Mouse (Mus musculus) MEL-GATA-1-ER (cell line): ENCODE data around the gene Igfbpl1.

ENCODE experiments used
- DNase-seq: peaks from one replicate; pipeline ENCODE4 v3.0.0-alpha.2; 2012; ENCODE audit warnings: low read depth; ENCODE audit errors: extremely low read depth

The Igfbpl1 gene

DNA sequence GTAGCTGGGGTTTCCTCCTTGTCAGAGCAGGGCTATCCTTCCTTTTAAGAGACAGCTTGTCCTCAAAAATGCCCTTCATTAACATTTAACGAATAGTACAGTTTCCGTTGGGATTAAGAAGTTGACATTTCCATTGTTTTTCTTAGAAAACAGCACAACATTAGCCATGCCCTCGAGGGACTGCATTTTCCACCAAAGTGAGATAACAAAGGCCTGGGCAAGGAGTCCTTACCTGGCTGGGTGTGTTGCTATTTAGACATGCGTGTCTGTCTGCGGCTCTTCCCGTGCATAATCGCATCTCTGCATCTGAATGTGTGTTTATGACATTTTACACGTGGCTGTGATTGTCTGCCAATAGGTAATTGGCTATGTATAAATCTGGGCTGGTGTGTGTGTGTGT, 55.5 kb downstream of the Igfbpl1 start:
- DNase-seq = no peak

DNA sequence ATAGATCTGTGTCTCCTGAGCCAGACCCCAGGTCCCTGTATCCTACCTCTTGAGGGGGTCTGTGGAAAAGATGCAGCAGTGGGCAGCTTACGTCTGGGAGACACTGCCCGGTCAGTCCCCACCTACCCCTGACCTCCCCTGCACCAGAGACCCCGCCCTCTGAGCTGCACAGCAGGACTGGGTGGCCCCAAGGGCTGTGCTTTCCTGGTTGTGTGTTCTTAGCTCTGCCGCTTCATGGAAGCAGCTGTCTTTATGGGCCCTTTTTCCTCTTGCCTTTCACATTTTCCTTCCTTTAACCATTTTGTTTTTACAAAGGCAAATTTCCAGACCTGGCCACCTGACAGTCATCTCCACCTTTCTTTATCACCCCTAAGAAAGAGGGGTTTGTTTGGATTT, 56.1 kb downstream of the Igfbpl1 start:
- no peak for DNase-seq

DNA sequence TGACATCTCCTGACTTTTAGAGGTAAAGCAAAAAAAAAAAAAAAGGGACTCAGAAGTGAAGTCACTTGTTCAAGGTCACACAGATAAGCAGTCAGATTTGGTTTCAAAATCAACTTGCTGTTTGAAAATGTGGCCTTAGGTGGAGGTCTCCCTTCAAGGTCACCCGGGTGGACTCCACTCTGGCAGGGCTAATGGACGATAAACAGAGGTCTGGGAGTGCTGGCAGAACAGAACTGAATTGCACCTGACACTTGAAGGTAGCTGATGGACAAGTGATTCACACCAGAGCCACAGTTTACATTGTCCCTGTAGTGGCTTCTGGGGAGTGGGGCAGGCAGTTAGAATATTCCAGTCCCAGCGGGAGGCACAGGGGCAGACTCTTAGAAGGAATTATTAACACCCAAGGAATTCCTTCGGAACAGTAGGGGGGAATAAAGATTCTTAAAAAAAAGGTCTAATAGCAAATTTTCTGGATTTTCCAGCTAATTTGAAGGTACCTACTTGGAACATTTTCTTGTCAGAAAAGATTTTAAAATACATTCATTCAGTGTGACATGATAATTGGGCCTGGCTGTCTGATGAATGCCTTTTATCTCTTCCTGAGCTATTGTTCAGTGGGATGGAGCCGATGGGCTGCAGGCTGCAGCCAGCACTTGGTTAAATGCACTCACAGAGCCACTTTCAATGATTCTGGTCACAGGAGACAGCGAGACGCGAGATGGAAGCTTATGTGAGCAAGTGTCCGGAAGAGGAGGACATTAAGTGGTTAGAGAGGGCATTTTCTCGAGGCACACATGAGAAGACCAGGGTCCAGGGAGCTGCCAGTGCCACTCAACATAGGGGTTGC, 56.7 kb downstream of the Igfbpl1 start:
- DNase-seq = no peak

DNA sequence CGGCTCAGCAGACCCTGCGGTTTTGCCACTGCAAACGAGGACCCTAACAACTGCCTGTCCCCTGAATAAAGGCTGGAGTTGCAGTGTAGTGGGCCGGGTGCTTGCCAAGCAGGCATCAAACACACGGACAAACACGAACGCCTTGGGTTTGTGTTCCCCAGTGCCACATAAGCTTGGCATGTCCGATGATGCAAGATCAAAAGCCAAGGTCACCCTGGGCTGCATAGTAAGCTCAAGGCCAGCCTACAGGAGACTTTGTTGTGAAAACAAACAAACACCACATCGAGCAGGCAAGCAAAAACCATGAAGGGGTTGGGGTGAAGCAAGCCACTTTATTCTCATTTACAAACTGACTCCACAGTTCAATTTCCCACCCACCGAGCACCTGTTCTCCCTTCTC, 57.6 kb downstream of the Igfbpl1 start:
- no peak for DNase-seq

DNA sequence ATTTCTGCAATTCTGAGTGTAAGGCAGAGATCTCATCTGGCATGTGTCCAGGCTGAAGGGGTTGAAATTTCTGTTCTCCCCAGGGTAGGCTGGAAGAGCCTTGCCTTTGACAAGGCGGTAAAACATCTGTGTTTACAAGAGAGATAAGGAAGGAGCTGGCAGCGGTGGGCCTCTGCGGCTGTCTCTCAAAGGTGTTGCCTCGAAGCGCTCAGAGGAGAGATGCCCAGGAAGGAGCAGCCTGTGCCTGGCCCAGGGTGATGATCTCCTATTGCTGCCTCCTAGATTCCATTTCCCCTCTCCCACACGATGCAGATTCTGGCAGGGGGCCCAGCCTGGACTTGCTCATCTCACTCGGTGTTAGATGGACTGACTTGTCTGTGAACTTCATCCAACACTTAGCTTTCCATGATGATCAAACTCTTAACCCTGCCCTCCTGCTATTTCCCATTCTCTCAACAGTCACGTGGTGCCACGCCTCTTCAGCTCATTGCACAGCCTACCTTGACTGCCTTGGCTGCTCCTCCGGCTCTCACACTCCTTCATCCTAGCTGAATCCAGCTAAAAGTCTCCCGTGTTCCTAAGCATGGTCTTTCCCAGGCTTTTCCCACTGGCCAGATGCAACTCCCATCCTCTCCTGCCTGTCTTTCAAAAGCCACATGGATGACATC, 58.7 kb downstream of the Igfbpl1 start:
- no peak for DNase-seq

DNA sequence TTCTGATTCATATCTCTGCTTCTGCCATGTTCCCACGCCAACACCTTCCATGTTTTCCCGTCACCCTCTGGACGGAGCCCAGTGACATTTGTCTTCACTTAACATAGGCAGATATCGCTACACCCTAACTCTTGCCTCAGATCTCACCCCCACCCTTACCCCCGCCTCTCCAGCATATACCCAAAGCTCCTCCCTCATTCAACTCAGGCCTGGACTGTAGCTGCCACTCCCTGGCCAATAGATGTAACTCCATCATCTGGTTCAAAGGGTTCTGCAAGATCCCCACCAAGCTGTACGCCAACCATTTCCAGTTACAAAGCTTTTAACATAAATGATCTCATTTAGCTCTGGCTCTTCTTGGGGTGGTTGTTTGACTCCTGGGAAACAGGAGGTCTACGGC, 59.9 kb downstream of the Igfbpl1 start:
- no peak for DNase-seq

DNA sequence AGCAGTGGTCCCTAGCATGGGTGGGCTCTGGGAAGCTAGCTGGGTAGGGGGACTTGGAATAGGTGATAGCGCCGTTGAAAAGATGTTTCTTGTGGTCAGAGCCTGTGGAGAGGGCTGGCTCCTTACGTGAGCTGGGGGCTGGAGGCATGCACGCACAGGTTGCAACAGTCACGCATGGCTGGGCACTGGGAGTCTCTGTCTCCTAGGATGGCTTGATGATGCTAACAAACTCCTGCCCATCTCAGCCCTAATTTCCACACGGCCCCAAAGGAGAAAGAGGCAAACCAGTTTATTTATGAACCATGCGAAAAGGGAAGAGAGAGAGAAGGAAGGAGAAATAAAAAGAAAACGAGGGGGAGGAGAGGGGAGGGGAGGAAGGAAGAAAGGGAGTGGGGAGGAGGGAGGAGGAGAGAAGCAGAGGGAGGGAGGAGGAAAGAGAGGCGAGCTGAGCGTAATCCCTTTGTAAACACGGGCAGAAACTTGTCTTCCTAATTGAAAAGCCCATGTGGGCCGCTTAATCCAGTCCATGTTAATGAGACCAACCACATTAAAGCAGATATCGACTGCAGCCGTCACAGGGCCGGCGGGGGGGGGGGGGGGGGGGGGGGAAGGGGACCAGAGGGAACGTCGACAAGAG, 61.0 kb downstream of the Igfbpl1 start:
- DNase-seq = no peak

DNA sequence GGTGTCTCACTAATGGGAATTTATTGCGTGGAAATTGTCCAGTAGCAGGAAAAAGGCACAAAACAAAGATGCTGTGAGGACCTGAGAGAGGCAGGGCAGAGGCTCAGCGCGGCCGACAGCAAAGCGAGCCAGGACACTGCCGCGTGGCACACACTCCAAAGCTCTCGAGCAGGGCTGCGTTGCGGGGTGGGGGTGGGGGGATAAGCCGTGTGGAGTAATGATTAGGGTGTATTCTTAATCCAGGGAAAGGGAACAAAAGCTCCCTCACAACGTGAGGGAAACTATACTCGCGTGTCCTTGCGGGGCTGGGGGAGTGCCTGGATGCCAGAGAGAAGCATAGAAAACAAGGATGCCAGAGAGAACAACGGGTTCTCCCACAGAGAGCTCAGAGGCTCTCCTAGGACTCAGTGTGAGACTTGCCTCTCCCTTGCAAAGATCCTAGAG, 61.6 kb downstream of the Igfbpl1 start:
- no peak for DNase-seq

DNA sequence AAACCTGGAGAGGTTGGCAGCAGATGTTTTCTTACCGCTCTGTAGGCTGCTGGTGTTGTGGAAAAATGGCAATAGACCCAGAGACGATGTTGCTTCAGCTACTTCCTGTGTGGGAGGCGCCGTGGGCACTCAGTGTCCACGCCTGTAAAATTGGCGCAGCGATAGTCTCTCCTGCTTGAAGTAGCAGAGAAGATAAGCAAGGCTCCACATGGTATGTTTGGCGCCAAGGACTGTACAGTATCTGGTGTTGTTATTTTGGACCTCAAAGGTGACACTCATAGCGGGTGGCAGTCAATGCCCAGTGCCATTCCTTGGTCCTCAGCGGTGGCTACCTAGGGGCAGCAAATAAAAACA, 62.6 kb downstream of the Igfbpl1 start:
- no peak for DNase-seq

DNA sequence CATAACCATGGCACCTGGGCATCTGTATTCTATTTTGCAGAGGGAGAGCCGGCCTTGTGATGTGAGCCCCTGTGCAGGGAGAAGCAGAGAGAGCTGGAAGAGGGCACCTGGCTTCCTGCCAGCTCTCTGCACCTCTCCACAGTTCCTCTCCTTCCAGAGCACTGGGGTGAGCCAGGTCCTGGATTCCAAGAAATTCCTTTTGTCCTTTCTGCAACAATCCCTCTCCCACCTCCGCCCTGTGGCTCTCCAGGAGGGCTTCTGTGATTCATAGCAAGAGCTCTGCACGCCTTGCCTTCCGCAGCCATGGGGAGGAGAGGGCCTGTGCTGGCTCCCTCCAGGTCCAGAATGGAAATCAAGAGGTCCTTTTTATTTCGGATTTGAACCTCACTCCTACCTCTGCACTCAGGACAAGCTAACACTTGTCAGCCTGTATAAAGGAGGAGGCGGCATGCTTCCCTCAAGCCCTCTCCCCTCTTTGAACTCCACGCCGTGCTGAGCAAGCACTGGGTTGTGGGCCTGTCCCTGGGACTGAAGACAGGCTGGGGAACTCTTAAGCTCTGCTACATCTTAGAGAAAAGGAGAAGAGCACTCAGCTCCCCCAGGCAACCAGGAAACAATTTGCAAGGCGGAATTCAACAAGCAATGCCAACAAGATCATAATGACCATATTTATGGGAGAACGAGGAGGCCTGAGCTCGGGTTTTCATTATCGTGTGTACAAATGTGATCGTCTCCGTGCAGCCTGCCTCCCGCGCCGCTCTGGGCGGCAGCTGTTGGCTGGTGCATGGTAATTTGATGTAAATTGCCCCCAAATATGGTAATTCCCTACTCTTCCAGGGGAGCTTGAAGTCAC, 63.2 kb downstream of the Igfbpl1 start:
- no peak for DNase-seq

DNA sequence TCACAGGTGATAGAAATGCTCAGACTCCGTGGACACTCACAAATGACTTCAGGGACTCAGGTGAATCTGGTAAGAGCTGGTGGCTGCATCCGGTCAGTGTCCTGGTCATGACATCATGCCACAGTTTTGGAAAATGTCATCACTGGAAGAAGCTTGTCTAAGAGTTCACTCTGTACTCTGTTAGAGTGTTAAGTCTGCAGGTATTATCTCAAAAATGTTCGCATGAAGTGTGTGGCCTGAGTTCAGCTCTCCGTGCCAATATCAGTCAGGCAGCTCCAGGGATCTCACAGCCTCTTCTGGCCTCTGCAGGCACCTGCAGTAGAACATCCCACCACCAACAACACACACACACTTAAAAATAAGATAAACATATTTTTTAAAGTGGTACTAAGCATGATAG, 64.1 kb downstream of the Igfbpl1 start:
- DNase-seq = no peak
